Mouse (Mus musculus) retina, embryonic 14.5 days (tissue): Measurements from ENCODE around the gene Tm4sf1.

ENCODE experiments used
- DNase-seq: peaks from one replicate; pipeline ENCODE4 v3.0.0-alpha.2; 2015; ENCODE audit warnings: low spot score

The Tm4sf1 gene

GRCm38 (mm10) chr3:57287854-57288720 is 13.7 kb downstream of the Tm4sf1 start:
- DNase-seq = no peak

- DNase-seq = no peak
Observed at GRCm38 (mm10) chr3:57287438-57287837, 14.3 kb downstream of the Tm4sf1 start.

DNA sequence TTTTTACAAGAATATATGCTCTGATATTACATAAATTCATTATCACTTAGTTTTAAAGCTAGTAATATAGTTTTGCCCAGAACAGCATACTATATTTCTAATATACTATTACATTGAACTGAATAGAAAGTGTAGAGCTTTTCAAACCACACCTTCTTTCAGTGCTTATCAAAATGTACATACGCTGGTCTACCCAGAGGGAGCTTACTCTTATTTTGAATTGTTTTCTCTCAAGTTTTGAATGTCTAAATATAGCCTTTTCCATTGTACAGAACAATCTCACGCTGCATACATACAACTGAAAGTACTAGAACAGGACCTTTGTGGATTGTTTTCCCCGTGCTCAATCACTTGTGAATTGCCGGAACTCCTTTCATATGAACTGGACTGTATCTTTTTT is 23.6 kb downstream of the Tm4sf1 start:
- no peak for DNase-seq

GRCm38 (mm10) chr3:57277453-57277852 is 24.3 kb downstream of the Tm4sf1 start:
- DNase-seq = no peak

- no peak for DNase-seq
Observed at GRCm38 (mm10) chr3:57276821-57277220, 25.0 kb downstream of the Tm4sf1 start.

GRCm38 (mm10) chr3:57268994-57269393 is 32.8 kb downstream of the Tm4sf1 start:
- no peak for DNase-seq

- DNase-seq = peak; percentile 78
Observed at GRCm38 (mm10) chr3:57267559-57268173, 34.1 kb downstream of the Tm4sf1 start.

GRCm38 (mm10) chr3:57253041-57253440 is 48.7 kb downstream of the Tm4sf1 start:
- no peak for DNase-seq

- no peak for DNase-seq
Observed at GRCm38 (mm10) chr3:57252551-57252950, 49.2 kb downstream of the Tm4sf1 start.

DNA sequence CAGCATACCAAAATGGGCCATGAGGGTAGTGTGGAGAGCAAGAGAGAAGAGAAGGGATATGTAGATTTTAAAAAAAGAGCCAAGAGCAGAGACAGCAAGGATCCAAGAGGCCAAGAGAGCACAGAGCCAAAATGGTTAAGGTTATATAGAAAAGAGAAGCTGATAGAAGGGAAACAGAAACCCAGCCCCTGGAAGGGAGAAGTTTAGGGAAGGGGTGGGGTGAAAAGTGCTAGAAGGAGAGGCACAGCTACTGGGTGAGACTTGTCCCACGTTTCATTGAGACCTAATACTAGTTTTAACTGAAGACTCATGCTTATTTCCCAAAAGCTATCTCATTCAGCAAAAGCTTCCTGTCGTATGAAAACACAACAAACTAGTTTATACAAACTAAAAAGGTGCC is 56.5 kb downstream of the Tm4sf1 start:
- DNase-seq = no peak
